Mouse (Mus musculus) intestine, embryonic 16.5 days (tissue): ENCODE data around the gene H2-DMb1. TPM values are rescaled to one million over a fixed set of nuclear protein-coding genes. Genes with fewer than 3 reads are reported as not detected.

Source experiments
- ATAC-seq: fragments of 200-750 bp; cut with Nextera tagmentation; 2 replicates; pipeline ENCODE4 v1.8.0; 2017; ENCODE audit warnings: moderate TSS enrichment, moderate library complexity
- H3K27ac ChIP-seq: fragments of 300-500 bp; sonication (generic); 2 replicates; pipeline ENCODE4 v1.5.1; 2014; ENCODE audit warnings: mild to moderate bottlenecking, low read length
- H3K27me3 ChIP-seq: fragments of 300-500 bp; sonication (generic); replicated peaks from 2 replicates; pipeline ENCODE4 v1.6.1; 2014; ENCODE audit warnings: low read length, control low read depth, mixed read lengths; ENCODE audit not compliant: control insufficient read depth, insufficient read depth
- H3K36me3 ChIP-seq: fragments of 300-500 bp; sonication (generic); 2 replicates; pipeline ENCODE4 v1.6.1; 2014; ENCODE audit warnings: low read length, control low read depth; ENCODE audit not compliant: control insufficient read depth, insufficient read depth
- H3K4me1 ChIP-seq: fragments of 300-500 bp; sonication (generic); 2 replicates; pipeline ENCODE4 v1.6.1; 2014; ENCODE audit warnings: low read length, control low read depth, mixed read lengths; ENCODE audit not compliant: control insufficient read depth, insufficient read depth
- H3K4me2 ChIP-seq: fragments of 300-500 bp; sonication (generic); 2 replicates; pipeline ENCODE4 v1.6.1; 2014; ENCODE audit warnings: low read depth, low read length, control low read depth
- H3K4me3 ChIP-seq: fragments of 300-500 bp; sonication (generic); 2 replicates; pipeline ENCODE4 v1.5.1; 2014; ENCODE audit warnings: mild to moderate bottlenecking, low read length
- H3K9ac ChIP-seq: fragments of 300-500 bp; sonication (generic); 2 replicates; pipeline ENCODE4 v1.6.1; 2014; ENCODE audit warnings: low read depth, low read length
- H3K9me3 ChIP-seq: fragments of 300-500 bp; sonication (generic); 2 replicates; pipeline ENCODE4 v1.6.1; 2016; ENCODE audit warnings: low read length, control low read depth; ENCODE audit not compliant: control insufficient read depth
- WGBS: fragments of 180-500 bp; shearing (Covaris S2); extraction: QIAGEN DNeasy Blood & Tissue Kit; methylation state at CpG from one replicate; pipeline ENCODE4 v1.1.7; 2014; 5-methylcytosine and 5-hydroxymethylcytosine counted together
- polyA plus RNA-seq: library from polyadenylated mRNA; unstranded; fragments of >200 nt; fragmentation: Nextera tagmentation; extraction: Ambion mirVana; gene quantifications from 2 replicates; pipeline ENCODE4 v1.2.1, GENCODE M21; 2015

Gene H2-DMb1
- 3.0 and 3.6 TPM in 2 replicates for polyA plus RNA-seq

DNA sequence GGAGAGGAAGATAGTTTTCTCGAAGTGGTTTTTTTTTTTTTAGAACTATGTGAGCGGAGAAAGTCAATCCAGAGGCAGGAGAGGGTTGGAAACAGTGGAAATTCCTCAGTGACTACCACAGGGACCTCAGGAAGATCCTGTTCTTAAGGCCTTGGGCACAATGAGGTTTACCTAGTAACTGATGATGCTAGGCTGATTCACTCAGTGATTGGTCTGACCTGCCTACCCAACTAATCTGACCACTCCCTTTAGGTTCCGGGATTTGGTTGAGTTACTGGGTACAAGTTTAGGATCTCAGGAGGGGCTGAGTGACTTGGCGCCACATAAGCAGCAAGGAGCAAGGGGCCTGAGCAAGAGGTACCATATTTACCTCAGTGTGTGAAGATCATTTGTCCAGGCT lies at the start of gene H2-DMb1:
Gene H2-DMb1, plus strand, starts transcription at position 150 of the 400 bp plus-strand sequence.
- Histone ChIP-seq H3K36me3 (no peaks in the 10 kb centered on the region), H3K4me3 (no peak within 1 kb of the TSS), H3K9ac (no peak within 1 kb of the TSS), H3K4me2 (no peak within 1 kb of the TSS), H3K4me1 (no peaks in the 10 kb centered on the region), H3K9me3 (no peaks in the 10 kb centered on the region), H3K27ac (no peak within 1 kb of the TSS), H3K27me3 (no peaks in the 10 kb centered on the region)
- 59% methylated on average over 4 of the region's 4 CpGs for WGBS
- ATAC-seq = no peak

DNA sequence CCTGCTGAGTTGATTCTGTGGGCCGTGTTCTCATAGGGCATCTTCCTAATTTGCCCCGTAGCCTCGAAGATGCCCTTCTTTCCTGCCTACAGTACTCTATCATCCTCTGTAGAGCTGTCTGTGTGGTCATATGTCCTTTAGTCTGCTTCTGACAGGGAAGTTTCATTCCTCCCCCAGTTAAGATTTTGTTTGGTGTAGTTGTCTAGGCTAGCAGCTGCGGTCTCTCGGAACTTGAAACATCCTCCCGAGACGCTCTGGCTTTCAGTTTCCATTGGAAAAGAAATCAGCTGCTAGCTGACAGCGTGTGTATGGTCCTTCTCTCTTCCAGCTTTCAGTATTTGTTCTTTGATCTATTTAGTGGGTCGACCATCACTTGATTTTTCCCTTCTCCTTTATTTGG lies 48.1 kb upstream of the H2-DMb1 start:
- H3K4me2 ChIP-seq = no peak overlapping the region
- 80% methylated on average over 9 of the region's 9 CpGs for WGBS
- H3K36me3 ChIP-seq = no peaks in the 10 kb centered on the region
- H3K27ac ChIP-seq = no peak overlapping the region
- ATAC-seq = no peak
- H3K4me1 ChIP-seq = peaks cover 1% of the 10 kb centered on the region; the same call in 1 of the 2 replicates
- H3K4me3 ChIP-seq = no peak overlapping the region
- no peaks in the 10 kb centered on the region for H3K9me3 ChIP-seq
- H3K9ac ChIP-seq = no peak overlapping the region
- H3K27me3 ChIP-seq = no peaks in the 10 kb centered on the region

DNA sequence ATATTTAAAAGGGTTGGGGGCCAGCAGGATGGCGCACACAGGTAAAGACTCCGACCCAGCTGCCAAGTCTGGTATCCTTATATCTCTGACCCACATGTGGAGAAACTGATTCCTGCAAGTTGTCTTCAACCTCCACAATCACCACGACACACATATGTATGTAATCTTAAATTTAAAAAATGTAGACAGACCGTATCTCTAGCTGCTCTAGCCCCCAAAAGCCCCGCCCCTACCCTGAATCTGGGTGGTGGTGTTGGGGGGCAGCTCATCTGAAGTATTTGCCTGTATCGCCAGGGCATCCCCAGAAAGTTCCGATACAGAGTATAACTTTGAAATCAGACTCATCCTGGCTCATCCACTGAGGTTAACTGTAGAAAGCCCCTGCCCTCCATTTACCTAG lies 46.3 kb upstream of the H2-DMb1 start:
- no peak overlapping the region for H3K9ac ChIP-seq
- WGBS = 84% methylated on average over 7 of the region's 7 CpGs
- H3K4me3 ChIP-seq = no peak overlapping the region
- no peaks in the 10 kb centered on the region for H3K9me3 ChIP-seq
- H3K27me3 ChIP-seq = no peaks in the 10 kb centered on the region
- H3K27ac ChIP-seq = no peak overlapping the region
- no peak for ATAC-seq
- peaks cover 3% of the 10 kb centered on the region for H3K36me3 ChIP-seq
- no peaks in the 10 kb centered on the region for H3K4me1 ChIP-seq
- H3K4me2 ChIP-seq = no peak overlapping the region

DNA sequence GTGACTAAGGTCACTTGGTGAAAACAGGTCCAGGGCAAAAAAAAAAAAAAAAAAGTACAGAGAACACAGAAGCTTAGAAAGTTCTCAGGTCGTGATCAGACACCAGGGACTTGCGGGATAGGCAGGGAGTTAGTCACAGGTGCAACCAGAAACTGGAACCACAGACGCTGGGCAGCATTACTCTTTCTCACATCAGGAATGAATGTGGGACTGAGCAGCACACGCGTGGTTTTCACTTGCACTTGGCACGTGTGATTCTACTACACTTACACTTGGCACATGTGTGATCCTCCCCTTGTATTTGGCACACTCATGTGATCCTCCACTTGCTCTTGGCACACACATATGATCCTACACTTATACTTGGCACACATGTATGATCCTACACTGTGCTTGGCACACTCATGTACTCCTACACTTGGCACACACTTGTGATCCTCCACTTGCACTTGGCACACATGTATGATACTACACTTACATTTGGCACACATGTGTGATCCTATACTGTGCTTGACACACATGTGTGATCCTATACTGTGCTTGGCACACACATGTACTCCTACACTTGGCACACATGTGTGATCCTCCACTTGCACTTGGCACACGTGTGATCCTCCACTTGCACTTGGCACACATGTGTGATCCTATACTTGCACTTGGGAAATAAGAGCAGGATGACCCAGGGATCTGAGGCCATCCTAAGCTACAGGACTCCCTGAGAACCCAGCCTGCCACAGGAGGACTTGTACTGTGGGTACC lies 45.6 kb upstream of the H2-DMb1 start:
- no peak overlapping the region for H3K4me3 ChIP-seq
- H3K9ac ChIP-seq = no peak overlapping the region
- H3K27ac ChIP-seq = no peak overlapping the region
- H3K9me3 ChIP-seq = no peaks in the 10 kb centered on the region
- H3K36me3 ChIP-seq = peaks cover 8% of the 10 kb centered on the region
- 83% methylated on average over 7 of the region's 7 CpGs for WGBS
- H3K27me3 ChIP-seq = no peaks in the 10 kb centered on the region
- ATAC-seq = no peak
- no peaks in the 10 kb centered on the region for H3K4me1 ChIP-seq
- H3K4me2 ChIP-seq = no peak overlapping the region

DNA sequence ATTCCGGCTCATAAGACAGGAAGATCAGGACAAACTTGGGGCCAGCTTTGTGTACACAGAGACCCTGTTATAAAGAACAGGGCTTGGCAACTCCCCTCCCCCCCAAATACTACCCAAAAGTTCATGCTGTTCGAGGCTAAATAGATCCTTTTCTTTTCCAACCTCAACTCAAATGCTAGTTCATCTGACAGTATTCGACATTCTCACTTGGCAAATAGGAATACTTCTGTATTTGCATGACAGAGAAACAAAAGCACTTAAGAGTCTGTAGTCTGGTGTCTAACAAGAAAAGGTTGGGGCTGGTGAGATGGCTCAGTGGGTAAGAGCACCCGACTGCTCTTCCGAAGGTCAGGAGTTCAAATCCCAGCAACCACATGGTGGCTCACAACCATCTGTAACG lies 44.4 kb upstream of the H2-DMb1 start:
- no peak for ATAC-seq
- Histone ChIP-seq H3K9me3 (no peaks in the 10 kb centered on the region), H3K4me3 (no peak overlapping the region), H3K4me2 (no peak overlapping the region), H3K27ac (no peak overlapping the region), H3K9ac (no peak overlapping the region), H3K36me3 (peaks cover 20% of the 10 kb centered on the region), H3K4me1 (no peaks in the 10 kb centered on the region), H3K27me3 (no peaks in the 10 kb centered on the region)
- 72% methylated on average over 5 of the region's 6 CpGs for WGBS

DNA sequence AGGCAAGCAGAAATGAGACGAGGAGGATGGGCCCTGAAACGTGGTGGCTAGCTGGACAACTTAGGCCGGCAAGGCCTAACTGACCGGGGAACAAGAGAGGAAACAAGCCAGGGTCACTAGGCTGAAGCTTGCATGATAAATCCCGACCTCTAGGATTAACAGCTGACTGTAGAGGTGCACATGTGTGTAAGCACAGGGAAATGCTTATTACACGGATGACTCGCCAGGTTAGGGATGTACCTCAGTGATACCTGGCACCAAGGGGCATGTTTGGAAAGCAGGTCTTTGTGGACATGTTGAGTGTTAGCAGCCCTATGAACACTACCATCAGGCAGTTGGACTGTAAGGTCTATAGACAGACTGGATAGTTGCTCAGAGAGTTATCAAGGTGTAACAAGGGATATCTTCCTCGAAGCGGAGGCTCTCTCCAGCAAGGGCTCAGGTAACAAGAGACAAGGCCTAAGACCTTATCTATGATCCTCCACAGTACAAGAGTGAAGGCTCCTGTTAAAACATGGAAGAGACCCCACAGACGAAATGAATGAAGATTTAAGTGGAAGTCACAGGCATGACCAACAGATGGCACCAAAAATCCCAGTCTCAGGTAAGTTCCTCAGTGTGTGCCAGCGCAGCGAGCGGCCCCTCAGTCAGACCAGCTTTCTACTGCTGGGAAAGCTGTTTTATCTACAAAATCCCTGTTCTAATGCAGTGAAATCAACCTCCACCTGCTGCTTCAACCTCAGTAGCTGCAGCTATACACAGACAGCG lies 43.6 kb upstream of the H2-DMb1 start:
- 77% methylated on average over 14 of the region's 14 CpGs for WGBS
- H3K4me2 ChIP-seq = no peak overlapping the region
- H3K4me3 ChIP-seq = no peak overlapping the region
- no peaks in the 10 kb centered on the region for H3K9me3 ChIP-seq
- no peaks in the 10 kb centered on the region for H3K4me1 ChIP-seq
- H3K27me3 ChIP-seq = no peaks in the 10 kb centered on the region
- ATAC-seq = peak; percentile 27; the same call in 1 of the 2 replicates
- peaks cover 27% of the 10 kb centered on the region for H3K36me3 ChIP-seq
- no peak overlapping the region for H3K27ac ChIP-seq
- H3K9ac ChIP-seq = no peak overlapping the region

DNA sequence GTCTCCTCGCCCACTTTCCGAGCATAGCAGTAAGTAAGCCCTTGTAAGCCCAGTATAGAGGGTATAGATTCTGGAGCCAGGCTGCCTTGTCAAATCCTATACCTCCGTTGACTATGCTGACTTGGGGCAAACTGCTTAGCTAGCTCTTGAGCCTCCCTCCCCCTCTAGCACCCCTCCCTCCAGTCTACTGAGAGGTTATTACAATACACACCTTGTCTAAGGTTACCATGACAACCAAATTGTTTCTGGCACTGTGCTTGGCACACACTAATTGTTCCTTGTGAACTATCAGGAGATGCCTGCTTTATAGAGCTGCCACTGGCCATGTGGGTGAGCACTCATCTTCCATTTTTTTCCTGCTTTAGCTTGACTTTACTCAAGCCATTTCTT lies 43.1 kb upstream of the H2-DMb1 start:
- peak; percentile 47 for ATAC-seq
- peaks cover 2% of the 10 kb centered on the region; the same call in 1 of the 2 replicates for H3K4me1 ChIP-seq
- no peaks in the 10 kb centered on the region for H3K27me3 ChIP-seq
- H3K4me3 ChIP-seq = no peak overlapping the region
- no peak overlapping the region for H3K9ac ChIP-seq
- 73% methylated on average over 3 of the region's 3 CpGs for WGBS
- H3K4me2 ChIP-seq = no peak overlapping the region
- H3K27ac ChIP-seq = no peak overlapping the region
- no peaks in the 10 kb centered on the region for H3K9me3 ChIP-seq
- H3K36me3 ChIP-seq = peaks cover 31% of the 10 kb centered on the region

DNA sequence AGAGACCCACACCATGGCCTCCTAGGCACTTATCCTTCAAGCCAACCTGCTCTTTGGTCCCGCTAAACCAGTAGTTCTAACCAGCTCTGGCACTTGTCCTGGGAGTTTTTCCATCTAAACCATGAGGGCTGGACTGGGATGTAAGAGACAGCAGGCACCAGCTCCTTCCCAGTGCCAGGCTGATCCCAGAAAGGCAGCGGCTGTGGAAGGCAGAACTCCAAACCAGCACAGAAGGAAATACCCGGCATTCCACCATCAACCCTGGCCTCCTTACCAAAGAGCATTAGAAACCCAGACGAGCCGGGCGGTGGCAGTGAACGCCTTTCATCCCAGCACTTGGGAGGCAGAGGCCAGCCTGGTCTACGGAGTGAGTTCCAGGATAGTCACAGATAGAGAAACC lies 42.6 kb upstream of the H2-DMb1 start:
- Histone ChIP-seq H3K4me1 (peaks cover 3% of the 10 kb centered on the region; the same call in 1 of the 2 replicates), H3K9ac (no peak overlapping the region), H3K4me2 (no peak overlapping the region), H3K36me3 (peaks cover 36% of the 10 kb centered on the region), H3K27me3 (no peaks in the 10 kb centered on the region), H3K9me3 (no peaks in the 10 kb centered on the region), H3K4me3 (no peak overlapping the region), H3K27ac (no peak overlapping the region)
- 59% methylated on average over 8 of the region's 8 CpGs for WGBS
- ATAC-seq = peak; percentile 26; the same call in 1 of the 2 replicates

DNA sequence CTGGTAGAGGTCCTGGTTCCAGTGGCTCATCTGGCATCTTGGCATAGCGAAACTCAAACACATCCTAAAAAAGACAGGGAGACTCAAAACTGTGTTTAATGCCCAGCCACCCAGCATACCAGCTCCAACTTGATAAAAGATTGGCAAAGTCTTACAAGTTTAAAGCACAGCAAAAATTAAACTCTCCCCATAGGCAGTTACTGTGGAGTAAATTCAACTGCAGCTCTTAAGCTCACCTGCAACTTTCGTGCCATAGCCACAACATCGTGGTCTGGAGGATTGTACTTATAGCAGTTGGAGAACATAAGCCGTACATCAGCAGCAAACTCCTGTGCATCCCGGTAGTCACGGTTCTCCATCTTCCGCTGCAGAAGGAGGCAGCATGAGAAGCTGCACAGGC lies 38.8 kb upstream of the H2-DMb1 start:
- Histone ChIP-seq H3K9me3 (no peaks in the 10 kb centered on the region), H3K4me3 (no peak overlapping the region), H3K27ac (no peak overlapping the region), H3K27me3 (no peaks in the 10 kb centered on the region), H3K36me3 (peaks cover 64% of the 10 kb centered on the region), H3K9ac (no peak overlapping the region), H3K4me1 (peaks cover 19% of the 10 kb centered on the region), H3K4me2 (no peak overlapping the region)
- no peak for ATAC-seq
- WGBS = 91% methylated on average over 7 of the region's 7 CpGs
